Mouse (Mus musculus): ENCODE measurements around the gene Cd180. TPM values are rescaled to one million over a fixed set of nuclear protein-coding genes. Genes with fewer than 3 reads are reported as not detected.
A peak's percentile ranks its signal among the peaks of the same experiment; 100 is the strongest.

The Cd180 gene
- total RNA-seq, 2 experiments from 2014 or later: 1.8 to 1.9 TPM

DNA sequence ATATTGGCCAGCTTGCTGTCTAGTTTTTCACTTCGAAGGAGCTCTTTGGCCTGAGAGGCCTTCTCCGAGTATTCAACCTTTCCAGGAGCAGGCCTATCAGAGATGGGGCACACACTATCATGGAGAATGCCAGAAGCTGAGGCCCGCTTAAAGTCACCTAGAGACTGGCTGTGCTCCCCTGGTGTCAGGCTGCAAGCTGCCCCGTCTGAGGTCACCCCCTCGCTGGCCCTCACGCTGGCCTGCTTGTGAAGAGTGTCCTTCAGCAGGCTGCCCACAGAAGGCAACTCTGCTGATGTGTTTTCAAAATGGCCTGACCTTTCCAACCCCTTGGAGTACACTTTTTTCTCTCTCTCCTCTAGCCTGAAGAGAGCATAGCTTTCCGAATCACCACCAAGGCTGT is 44.5 kb downstream of the Cd180 start:
- DNase-seq (ENCODE audit: low spot score in 2 of 2): no peak

DNA sequence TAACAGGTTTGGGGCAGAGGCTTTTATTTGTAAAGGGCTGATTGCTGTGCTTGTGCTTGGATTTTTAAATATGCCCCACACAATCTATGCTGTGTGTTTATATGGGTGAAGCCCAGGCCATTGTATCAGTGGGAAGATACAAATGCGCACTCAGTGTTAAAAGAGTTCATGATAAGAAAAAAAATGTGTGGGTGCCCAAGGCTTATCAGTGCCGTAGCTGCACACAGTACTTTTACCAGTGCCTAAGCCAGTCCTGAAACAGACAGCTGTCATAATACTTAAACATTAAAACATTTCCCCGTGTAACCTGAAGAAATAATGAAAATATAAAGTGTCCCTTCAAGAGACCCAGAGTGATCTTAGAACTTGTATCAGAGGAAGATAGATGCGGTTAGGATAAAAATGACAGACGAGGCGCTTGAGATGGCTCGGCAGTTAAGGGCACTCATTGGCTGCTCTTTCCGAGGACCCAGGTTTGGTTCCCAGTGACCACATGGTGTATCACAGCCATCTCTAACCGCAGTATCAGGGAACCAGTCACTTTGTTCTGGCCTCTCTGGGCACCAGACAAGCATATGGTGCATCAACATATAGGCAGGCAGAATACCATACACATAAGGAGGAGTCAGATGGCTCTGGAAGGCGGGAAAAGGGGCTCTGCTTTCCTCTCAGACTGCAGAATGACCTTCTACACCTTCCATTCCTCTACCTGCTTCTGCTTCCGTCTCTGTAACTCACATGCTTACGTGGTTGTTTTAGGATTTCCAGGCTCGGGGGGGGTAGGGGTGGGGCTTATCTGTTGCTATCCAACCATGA is 46.6 kb downstream of the Cd180 start:
- no peak for DNase-seq (ENCODE audit: low spot score in 2 of 2)

DNA sequence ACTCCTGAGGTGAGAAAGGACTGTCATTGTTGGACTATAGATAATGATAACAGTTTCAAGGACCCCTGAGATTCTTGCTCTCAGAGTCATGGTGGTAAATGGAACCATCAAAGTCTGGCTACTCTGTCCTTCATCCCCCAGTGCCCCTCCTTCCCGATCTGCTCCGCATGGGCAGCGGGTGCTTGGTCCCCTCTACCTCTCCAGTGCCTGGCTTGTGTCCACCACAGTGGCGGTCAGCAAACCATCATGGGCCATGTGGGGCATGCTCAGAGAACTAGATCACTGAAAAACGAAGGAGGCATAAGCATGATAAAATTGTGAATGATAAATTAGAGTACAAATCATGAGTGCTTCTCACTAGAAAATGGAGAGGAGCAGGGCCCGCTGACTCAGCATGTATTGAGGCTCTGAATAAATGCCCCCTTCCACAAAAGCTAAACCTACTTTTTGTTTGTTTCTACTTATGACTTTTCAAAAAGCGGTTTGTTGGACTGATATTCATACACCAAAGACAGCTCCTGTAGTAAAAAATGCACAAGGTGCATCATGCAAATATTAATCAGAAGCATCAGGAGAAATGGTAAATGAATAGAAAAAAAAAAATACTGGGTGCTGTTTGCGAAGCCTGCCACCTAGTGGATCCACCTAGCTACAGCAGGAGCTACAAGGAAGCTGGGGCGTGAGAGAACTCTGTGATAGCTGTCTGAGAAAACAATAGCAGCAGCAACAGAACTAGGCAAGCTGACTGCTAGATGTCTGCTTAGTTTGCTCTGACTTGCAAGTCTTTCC is 51.3 kb downstream of the Cd180 start:
- no peak for DNase-seq (ENCODE audit: low spot score in 2 of 2)

GRCm38 (mm10) chr13:102745270-102745600 is 51.9 kb downstream of the Cd180 start:
- DNase-seq (ENCODE audit: low spot score in 2 of 2): no peak

GRCm38 (mm10) chr13:102745626-102746342 is 52.4 kb downstream of the Cd180 start:
- no peak for DNase-seq (ENCODE audit: low spot score in 2 of 2)

DNA sequence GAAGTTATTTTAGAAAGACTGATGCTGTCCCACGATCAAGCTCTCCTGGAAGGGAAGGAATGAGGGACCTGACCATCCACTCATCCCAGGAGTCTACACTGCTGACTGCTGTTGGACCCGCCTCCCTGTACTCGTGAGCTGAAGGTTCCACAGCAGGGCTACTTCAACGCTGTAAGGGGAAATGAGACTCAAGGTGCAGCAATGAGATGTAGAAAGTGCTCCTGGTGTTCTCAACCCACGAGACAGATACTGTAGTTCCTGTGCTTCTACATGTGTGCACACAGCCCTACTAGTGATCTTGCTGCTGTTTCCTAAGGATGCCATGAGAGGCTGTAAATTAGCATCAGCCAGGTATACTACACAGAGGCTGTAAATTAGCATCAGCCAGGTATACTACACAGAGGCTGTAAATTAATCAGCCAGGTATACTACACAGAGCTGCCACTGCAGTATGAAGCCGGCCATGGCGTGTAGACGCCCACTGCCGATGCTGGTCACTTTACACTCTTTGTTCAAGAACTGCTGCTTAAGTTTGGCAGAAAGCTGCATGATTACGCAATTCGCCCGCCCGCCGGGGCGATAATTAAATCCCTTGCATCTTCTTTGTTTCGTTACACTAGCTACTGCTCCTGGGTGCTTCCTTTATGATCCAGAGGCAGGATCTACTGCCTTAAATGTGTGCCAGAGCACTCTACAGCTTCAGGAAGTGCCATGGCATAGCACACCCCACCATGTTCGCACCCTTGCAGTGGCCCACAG is 53.6 kb downstream of the Cd180 start:
- no peak for DNase-seq (ENCODE audit: low spot score in 2 of 2)

DNA sequence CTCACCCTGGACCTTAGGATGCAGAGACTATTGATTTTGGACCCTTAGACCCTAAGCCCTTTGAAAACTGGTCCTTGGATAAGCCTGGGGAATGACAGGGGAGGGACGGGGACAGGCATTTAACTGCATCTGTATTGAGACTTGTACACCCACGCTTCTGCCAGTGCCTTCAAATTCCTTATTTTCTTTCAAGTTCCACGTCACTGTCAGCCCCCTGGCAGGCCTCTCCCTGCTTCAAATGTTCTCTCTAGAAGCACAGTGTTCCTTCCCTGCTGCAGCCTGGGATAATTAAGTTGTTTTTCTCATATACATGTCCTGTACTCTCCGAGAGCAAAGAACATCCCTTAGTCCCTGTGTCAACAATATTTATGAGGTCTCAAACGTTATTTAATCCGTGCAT is 55.8 kb downstream of the Cd180 start:
- no peak for DNase-seq (ENCODE audit: low spot score in 2 of 2)

DNA sequence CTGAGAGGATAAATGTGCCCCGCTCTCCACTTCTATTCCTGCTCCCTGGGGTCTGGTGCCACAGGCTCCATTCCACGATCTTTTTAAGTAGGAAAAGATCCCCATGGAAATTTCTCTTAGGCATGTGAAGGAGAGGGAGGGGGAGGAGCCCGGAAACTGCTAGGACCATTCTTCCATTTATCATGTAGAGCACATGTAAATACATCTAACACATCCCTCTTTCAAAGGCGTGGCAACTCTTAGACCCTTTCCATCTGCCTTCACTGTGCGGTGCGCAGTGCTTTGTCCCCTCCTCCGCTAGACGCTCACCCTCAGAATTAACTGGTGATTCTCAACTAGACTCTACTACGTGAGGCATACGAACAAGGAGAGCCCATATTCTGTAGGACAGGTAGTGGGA is 56.5 kb downstream of the Cd180 start:
- no peak for DNase-seq (ENCODE audit: low spot score in 2 of 2)

- no peak for DNase-seq (ENCODE audit: low spot score in 2 of 2)
Observed at GRCm38 (mm10) chr13:102753714-102754556, 60.6 kb downstream of the Cd180 start.

GRCm38 (mm10) chr13:102755124-102755523 is 61.8 kb downstream of the Cd180 start:
- DNase-seq (ENCODE audit: low spot score in 2 of 2): no peak

- DNase-seq (ENCODE audit: low spot score in 2 of 2): peak in 1 of 2 experiments; percentile 28
Observed at GRCm38 (mm10) chr13:102756071-102756470, 62.7 kb downstream of the Cd180 start.

GRCm38 (mm10) chr13:102758021-102758420 is 64.7 kb downstream of the Cd180 start:
- no peak for DNase-seq (ENCODE audit: low spot score in 2 of 2)

- no peak for DNase-seq (ENCODE audit: low spot score in 2 of 2)
Observed at GRCm38 (mm10) chr13:102761410-102761809, 68.1 kb downstream of the Cd180 start.

GRCm38 (mm10) chr13:102762203-102762602 is 68.8 kb downstream of the Cd180 start:
- no peak for DNase-seq (ENCODE audit: low spot score in 2 of 2)

DNA sequence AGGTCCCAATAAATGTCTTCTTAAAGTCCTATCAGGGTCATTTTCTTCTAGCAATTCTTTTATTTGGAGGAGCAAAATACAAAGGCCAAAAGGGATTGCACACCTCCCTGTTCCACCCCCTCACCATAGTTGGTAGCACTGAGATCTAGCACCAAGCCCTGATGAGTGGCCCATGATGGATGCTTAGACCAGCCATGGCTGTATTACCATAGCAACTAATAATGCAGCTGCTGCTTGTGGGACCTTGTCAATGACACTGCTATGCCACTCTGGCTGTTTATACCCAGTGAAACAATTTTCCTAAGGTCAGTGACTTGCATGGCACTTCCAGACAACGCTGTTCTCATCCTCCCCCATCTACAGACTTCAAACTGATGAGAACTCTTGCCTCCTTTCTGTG is 70.9 kb downstream of the Cd180 start:
- no peak for DNase-seq (ENCODE audit: low spot score in 2 of 2)

GRCm38 (mm10) chr13:102765216-102765615 is 71.9 kb downstream of the Cd180 start:
- no peak for DNase-seq (ENCODE audit: low spot score in 2 of 2)

GRCm38 (mm10) chr13:102767110-102767509 is 73.8 kb downstream of the Cd180 start:
- DNase-seq (ENCODE audit: low spot score in 2 of 2): no peak

- no peak for DNase-seq (ENCODE audit: low spot score in 2 of 2)
Observed at GRCm38 (mm10) chr13:102768512-102768911, 75.2 kb downstream of the Cd180 start.

GRCm38 (mm10) chr13:102770194-102770593 is 76.8 kb downstream of the Cd180 start:
- DNase-seq (ENCODE audit: low spot score in 2 of 2): no peak

- no peak for DNase-seq (ENCODE audit: low spot score in 2 of 2)
Observed at GRCm38 (mm10) chr13:102773169-102773568, 79.8 kb downstream of the Cd180 start.

Measured in adrenal gland, postnatal 4 days (tissue).